Mouse (Mus musculus) left cerebral cortex, adult 2 months (tissue): ENCODE data around the gene Sp6. TPM values are rescaled to one million over a fixed set of nuclear protein-coding genes. Genes with fewer than 3 reads are reported as not detected.

Experiments used
- DNase-seq, 2 experiments: peaks; one replicate each; pipeline ENCODE4 v3.0.0; 2021 to 2022; ENCODE audit warnings: low spot score in 2 of 2, mixed read lengths in 1 of 2; ENCODE audit errors: extremely low spot score in 1 of 2
- H3K27ac ChIP-seq: fragments of 200-600 bp; 2 replicates; pipeline ENCODE4 v1.8.1; 2022
- H3K4me3 ChIP-seq: fragments of 200-600 bp; 2 replicates; pipeline ENCODE4 v1.8.1; 2022
- CTCF ChIP-seq: fragments of 200-600 bp; IDR thresholded peaks from 2 replicates; pipeline ENCODE4 v1.8.1; 2022; ENCODE audit warnings: antibody characterized with exemption, mild to moderate bottlenecking, moderate library complexity
- intact Hi-C: fragments of 180-260 bp; cut with DNase I; formaldehyde crosslinking; loops from one replicate; pipeline ENCODE4 v1.15.1; 2025
- total RNA-seq, 2 experiments: library from RNA; stranded (reverse); gene quantifications; 2 replicates each; pipeline ENCODE4 v1.2.3; 2021

Gene Sp6
- total RNA-seq, 2 experiments from 2014 or later = 0.91 to 1.8 TPM

DNA sequence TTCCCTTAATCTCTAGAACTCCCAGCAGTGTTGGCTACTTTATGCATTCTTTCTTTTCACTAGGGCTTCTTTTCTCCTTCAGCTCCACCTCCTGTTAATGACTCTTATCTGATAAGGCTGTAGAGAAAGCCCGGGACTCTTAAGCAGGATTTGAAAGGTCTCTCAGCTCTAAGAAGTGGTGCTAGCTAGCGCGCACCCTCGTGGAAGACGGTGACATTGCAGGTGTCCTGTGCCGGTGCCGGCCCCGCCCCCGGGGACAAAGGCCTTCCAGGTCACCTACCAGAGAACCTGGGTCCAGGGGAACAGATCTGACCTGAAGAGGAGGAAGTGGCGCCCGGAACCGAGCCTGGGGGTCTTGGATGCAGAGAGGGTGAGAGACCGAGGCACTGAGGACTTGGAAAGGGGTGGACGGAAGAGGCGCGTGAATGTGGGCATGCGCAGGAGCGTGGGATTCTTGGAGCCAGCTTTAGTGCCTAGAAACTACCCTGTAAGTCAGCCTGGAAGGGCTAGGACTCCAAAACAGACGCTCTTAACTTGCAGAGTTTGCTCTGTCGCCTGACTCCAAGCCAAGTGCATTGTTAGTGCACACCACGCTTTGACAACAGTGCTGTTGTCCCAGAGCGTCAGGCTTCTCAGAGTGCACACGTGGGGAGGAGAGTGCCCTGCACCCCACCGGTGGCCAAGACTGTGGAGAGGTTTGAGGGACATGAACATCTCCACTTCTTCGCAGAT is 16.7 kb downstream of the Sp6 start, which contains the start of gene Scrn2:
Scrn2 (plus strand) TSS at position 253 of the 732 bp plus-strand sequence.
- DNase-seq = peak; percentile 73 to 76
- peak; percentile 90 for TF ChIP-seq CTCF
- peak within 1 kb of the TSS; percentile 68 for H3K4me3 ChIP-seq
- intact Hi-C loops = loop anchor here (5.0 kb wide), 1 partner anchor 168 kb away; no protein-coding TSS in a partner anchor
- peak within 1 kb of the TSS; percentile 80 for H3K27ac ChIP-seq

DNA sequence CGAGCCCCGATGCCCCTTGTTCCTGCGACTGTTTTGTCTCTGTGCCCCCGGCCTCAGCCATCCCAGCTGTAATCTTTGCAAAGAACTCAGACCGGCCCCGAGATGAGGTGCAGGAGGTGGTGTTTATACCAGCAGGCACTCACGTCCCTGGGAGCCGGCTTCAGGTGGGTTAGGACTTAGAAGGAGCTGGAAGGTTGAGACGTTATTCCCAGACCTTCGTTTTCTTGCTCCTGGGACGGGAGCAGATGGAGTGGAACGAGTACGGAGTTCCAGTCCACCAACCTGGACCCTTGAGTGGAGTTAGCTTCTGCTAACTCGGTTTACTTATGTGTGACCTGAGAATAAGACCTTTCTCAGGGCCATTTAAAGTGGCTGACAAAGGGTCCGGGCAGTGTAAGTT is 17.2 kb downstream of the Sp6 start:
- intact Hi-C loops = no loop called here
- no peak overlapping the region for H3K27ac ChIP-seq
- no peak for DNase-seq
- peak overlapping the region; percentile 68 for H3K4me3 ChIP-seq
- no peak for TF ChIP-seq CTCF

DNA sequence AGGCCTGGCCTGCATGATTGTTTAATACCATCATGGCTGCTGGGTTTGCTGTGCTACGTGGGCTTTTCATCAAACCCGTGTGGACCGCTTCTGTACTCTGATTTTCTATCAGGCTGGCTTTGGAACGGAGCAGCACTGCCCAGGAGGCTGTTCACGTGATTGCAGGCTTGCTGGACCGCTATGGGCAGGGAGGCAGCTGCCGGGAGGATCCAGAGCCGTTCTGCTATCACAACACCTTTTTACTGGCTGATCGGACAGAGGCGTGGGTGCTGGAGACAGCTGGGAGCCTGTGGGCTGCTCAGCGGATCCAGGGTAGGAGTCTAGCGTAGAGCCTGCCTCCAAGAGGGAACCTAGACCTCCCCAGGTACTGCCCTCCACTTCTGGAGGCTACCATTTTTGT is 18.8 kb downstream of the Sp6 start:
- Histone ChIP-seq H3K4me3 (no peak overlapping the region), H3K27ac (no peak overlapping the region)
- intact Hi-C loops = no loop called here
- TF ChIP-seq CTCF = no peak
- no peak for DNase-seq

DNA sequence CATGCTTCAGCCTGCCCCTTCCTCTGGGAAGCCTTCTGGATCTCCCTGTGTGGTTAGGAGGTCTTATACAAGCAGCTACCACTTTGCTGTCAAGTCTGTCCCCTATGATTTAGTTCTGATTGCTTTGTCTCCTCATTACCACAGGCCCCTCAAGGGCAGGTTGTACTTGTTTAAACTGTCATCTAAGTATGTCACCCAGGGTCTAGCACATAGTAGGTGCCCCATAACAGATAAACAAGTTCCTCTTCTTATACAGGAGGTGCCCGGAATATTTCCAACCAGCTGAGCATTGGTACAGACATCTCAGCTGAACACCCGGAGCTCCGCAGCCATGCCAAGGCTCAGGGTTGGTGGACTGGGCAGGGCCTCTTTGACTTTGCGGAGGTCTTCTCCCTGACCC is 19.3 kb downstream of the Sp6 start:
- Histone ChIP-seq H3K27ac (no peak overlapping the region), H3K4me3 (no peak overlapping the region)
- TF ChIP-seq CTCF = no peak
- intact Hi-C loops = no loop called here
- no peak for DNase-seq

DNA sequence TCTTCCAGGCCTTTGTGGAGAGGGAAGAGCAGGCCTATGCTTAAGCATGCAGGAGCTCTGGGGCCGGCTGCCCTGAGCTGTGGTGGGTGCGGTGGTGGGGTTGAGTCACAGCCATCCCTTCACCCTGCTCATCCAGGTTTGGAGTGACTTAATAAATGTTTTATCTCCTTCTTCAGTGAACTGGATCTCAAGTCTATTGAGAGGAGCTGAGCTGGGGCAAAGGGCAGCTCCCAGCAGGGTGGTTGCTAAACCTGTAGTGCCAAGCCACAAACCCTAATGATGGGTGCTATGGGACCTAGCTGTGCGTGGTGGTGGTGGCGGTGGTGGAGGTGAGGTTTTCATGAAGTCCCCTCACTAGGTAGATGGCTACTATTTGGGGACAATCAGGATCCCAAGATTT is 20.6 kb downstream of the Sp6 start:
- intact Hi-C loops = no loop called here
- TF ChIP-seq CTCF = no peak
- DNase-seq = no peak
- no peak overlapping the region for H3K27ac ChIP-seq
- H3K4me3 ChIP-seq = no peak overlapping the region

DNA sequence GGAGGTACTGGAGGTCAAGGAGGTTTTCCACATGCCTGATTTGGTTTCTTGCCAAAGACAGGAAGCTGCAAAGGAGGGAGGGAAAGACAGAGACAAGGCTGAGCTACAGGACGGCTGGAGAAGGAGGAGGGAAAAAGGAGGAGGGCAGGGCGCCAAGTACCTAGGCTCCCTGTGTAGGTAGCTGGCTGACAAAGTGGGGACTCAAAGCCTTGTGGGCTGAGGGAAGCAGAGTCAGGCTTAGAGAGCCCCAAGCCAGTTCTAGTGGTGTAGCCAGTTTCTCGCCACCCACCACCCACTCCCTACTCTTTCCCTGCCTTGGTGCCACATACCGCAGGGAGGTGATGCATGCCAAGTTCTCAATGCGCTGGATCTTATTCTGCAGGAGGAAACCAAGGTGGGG is 22.9 kb downstream of the Sp6 start:
- peak; percentile 48 to 66 for DNase-seq
- no peak overlapping the region for H3K27ac ChIP-seq
- no peak overlapping the region for H3K4me3 ChIP-seq
- intact Hi-C loops = no loop called here
- no peak for TF ChIP-seq CTCF

DNA sequence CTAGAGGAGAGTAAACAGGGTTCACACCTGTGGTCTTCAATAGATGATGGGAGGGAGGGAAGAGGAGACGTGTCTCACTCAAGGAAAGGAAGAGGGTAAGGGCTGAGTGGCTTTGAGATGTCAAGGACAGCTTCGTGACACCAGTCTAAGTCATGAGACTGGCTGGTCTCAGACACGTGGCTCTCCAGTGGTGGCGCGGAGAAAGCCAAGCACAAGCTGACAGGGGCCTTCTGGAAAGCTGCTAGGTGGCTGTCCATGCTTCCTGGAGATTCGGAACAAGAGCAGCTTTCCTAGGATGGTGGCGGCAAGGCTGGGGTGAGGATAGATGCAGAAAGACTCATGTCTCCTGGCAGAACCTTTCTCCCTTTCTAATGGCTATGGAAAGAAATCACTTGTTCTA is 25.7 kb downstream of the Sp6 start:
- intact Hi-C loops = no loop called here

DNA sequence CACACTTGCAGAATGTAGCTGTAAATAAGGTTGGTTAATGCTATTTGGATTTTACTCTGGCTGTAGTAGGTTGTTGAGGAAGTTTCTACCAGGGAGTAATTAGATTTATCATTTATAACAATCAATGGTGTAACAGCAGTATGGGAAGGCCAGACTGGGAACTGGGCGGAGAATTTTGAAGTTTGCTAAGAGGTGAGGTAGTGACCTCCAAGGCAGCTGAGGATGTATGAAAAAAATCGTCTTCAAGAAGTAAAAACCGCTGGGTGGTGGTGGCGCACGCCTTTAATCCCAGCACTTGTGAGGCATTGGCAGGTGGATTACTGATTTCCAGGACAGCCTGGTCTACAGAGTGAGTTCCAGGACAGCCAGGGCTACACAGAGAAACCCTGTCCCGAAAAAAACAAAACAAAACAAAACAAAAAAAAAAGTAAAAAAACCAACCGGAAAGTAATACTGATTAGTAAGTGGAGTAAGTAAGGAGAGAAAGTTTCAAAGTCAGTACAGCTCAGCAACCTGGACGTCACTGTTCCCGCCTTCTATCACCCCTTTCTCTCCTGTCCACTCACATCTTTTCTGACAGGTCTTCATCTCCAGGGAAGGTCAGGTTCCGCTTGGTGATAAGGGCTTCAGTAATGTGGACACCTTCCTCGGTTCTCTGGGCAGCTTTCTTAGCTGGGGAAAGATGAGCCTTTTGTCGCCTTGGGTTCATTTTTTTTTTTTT is 27.3 kb downstream of the Sp6 start:
- Histone ChIP-seq H3K27ac (no peak overlapping the region), H3K4me3 (peak overlapping the region; percentile 48)
- DNase-seq = no peak
- TF ChIP-seq CTCF = no peak
- intact Hi-C loops = no loop called here

More for the DNA sequence above, 25.7 kb downstream of the Sp6 start:
- Histone ChIP-seq H3K4me3 (no peak overlapping the region), H3K27ac (no peak overlapping the region)
- TF ChIP-seq CTCF = no peak
- DNase-seq = no peak

DNA sequence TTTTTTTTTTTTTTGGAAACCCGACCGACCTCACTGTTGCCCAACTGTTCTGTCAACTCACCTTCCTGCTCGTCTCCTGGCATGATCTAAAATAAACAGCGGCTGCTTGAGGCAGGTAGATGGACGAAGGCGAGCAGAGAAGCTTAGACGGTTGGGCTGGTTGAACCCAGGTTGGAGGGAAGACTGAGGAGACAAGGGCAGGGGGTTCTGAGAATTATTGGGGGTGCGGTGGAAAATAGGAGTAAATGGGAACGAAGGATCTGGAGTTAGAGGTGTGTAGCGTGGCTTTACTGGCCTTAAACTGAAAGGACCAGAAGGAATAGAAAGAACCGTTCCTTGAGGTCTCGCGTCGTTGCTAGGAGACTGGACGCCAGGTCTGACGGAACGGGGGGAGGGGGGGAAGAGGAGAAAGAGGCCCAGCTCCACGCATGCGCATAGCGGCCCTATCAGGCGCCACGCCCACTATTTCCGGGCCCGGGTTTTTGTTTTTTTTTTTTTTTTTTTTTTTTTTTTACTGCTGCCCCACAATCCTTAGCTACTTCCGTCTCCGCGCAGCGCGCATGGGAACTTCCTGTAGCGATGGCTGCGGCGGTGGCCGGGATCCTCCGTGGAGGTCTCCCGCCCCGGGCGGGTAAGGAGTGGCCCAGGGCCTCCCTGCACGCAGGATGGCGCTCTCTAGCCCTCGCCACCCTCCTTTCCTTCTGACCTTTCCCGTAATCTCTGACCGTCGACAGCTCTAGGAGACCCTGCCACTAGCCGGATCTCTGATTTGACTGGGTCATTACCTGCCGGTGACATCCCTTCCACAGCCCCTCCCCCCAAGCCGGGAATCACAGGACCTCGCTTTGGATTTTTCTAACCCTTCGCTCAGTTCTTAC is 28.1 kb downstream of the Sp6 start, which contains the start of the genes Lrrc46 and Mrpl10:
Lrrc46 (minus strand) TSS at position 386 of the 878 bp plus-strand sequence.
Mrpl10 (plus strand) TSS at position 539 of the 878 bp plus-strand sequence.
- DNase-seq = peak; percentile 82 to 83
- TF ChIP-seq CTCF = no peak
- Histone ChIP-seq H3K27ac (peak within 1 kb of the TSS; percentile 93), H3K4me3 (peak within 1 kb of the TSS; percentile 88)
- intact Hi-C loops = no loop called here

DNA sequence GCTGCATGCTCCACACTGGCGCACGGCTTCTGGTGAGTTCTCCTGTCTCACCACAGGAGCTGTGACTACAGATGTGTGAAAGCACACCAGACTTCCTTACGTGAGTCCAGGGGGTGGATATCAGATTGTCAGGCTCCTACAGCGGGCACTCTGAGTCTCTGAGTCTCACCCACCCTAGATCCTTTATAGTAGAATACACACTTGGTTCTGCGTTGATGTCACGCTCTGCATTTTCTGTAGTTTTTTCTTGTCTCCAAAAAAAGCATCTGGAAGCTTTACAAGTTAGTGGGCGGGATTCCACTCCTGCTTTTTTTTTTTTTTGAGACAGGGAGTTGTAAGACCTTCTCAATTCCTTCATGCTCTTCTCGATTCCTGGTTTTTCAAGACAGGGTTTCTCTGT is 31.7 kb downstream of the Sp6 start:
- no peak for DNase-seq
- Histone ChIP-seq H3K4me3 (no peak overlapping the region), H3K27ac (no peak overlapping the region)
- intact Hi-C loops = no loop called here
- no peak for TF ChIP-seq CTCF

DNA sequence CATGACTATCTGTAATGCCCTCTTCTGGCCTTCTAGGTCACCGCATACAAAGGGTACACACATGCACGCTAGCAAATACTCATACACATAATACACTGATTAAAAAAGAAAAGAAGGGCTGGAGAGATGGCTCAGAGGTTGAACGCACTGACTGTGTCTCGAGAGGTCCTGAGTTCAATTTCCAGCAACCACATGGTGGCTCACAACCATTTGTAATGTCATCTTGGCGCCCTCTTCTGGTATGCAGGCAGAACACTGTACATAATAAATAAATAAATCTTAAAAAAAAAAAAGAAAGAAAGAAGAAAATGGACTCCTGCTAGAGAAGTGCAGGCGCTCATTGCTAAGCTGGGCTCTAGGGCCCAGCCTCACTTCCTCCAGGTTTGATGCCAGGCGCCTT is 32.7 kb downstream of the Sp6 start:
- DNase-seq = no peak
- no peak overlapping the region for H3K4me3 ChIP-seq
- intact Hi-C loops = no loop called here
- TF ChIP-seq CTCF = peak; percentile 34
- no peak overlapping the region for H3K27ac ChIP-seq
